Mouse (Mus musculus) megakaryocyte, embryonic 14.5 days (primary cell): Measurements from ENCODE around the gene Rnls.

Experiments used
- FLI1 ChIP-seq: IDR thresholded peaks from 2 replicates; pipeline ENCODE4 v1.6.1; 2012; ENCODE audit warnings: low read length, inconsistent platforms, mixed read lengths
- GATA1 ChIP-seq: IDR thresholded peaks from 3 replicates; pipeline ENCODE4 v1.6.1; 2012; ENCODE audit warnings: mixed read lengths, low read length, inconsistent platforms, borderline replicate concordance

GRCm38 (mm10) chr19:33118898-33119297 lies 273.2 kb downstream of the Rnls start:
- TF ChIP-seq GATA1 (no peak), FLI1 (no peak)
